Mouse (Mus musculus) heart, adult 2 months (tissue): Measurements from ENCODE around the gene Wdr41. TPM values are rescaled to one million over a fixed set of nuclear protein-coding genes. Genes with fewer than 3 reads are reported as not detected.

Source experiments
- DNase-seq, 2 experiments: peaks; one replicate each; pipeline ENCODE4 v3.0.0; 2021
- H3K27ac ChIP-seq: fragments of 200-600 bp; 2 replicates; pipeline ENCODE4 v1.8.1; 2022
- H3K27me3 ChIP-seq: fragments of 200-500 bp; 2 replicates; pipeline ENCODE4 v1.6.1; 2012; ENCODE audit warnings: mild to moderate bottlenecking, low read length, inconsistent platforms, mixed read lengths; ENCODE audit not compliant: control insufficient read depth, insufficient read depth
- H3K36me3 ChIP-seq: fragments of 200-500 bp; 2 replicates; pipeline ENCODE4 v1.6.1; 2012; ENCODE audit warnings: low read length, inconsistent platforms; ENCODE audit not compliant: control insufficient read depth, insufficient read depth
- H3K4me1 ChIP-seq: fragments of 200-500 bp; 2 replicates; pipeline ENCODE4 v1.6.1; 2011; ENCODE audit warnings: low read length; ENCODE audit not compliant: control insufficient read depth, insufficient read depth
- H3K4me3 ChIP-seq: fragments of 200-600 bp; 2 replicates; pipeline ENCODE4 v1.8.1; 2022
- H3K79me2 ChIP-seq: fragments of 200-500 bp; replicated peaks from 2 replicates; pipeline ENCODE4 v1.6.1; 2012; ENCODE audit warnings: mild to moderate bottlenecking, inconsistent platforms, low read length, moderate library complexity, mixed read lengths; ENCODE audit not compliant: control insufficient read depth, insufficient read depth
- H3K9ac ChIP-seq: fragments of 200-500 bp; 2 replicates; pipeline ENCODE4 v1.6.1; 2012; ENCODE audit warnings: low read depth, mild to moderate bottlenecking, control low read depth, inconsistent platforms, low read length, mixed read lengths
- CTCF ChIP-seq: fragments of 200-600 bp; IDR thresholded peaks from 2 replicates; pipeline ENCODE4 v1.8.1; 2022; ENCODE audit warnings: antibody characterized with exemption, mild to moderate bottlenecking, moderate library complexity
- EP300 ChIP-seq: fragments of 200-500 bp; IDR thresholded peaks from 2 replicates; pipeline ENCODE4 v1.6.1; 2011; ENCODE audit warnings: low read depth, low read length, control low read depth; ENCODE audit not compliant: insufficient read depth
- POLR2A ChIP-seq: fragments of 200-500 bp; IDR thresholded peaks from 2 replicates; pipeline ENCODE4 v1.6.1; 2011; ENCODE audit warnings: mild to moderate bottlenecking, low read depth, low read length, control low read depth; ENCODE audit not compliant: insufficient read depth
- WGBS: fragments of 180-500 bp; shearing (Covaris S2); methylation state at CpG from one replicate; pipeline ENCODE4 v1.1.7; 2018; 5-methylcytosine and 5-hydroxymethylcytosine counted together
- intact Hi-C: fragments of 180-260 bp; cut with DNase I; formaldehyde crosslinking; loops from one replicate; pipeline ENCODE4 v1.15.1; 2025
- polyA plus RNA-seq: library from polyadenylated mRNA; depleted of rRNA; stranded (reverse); fragments of >200 nt; gene quantifications from 2 replicates; pipeline ENCODE4 v1.2.3, GENCODE M21; 2012
- total RNA-seq, 2 experiments: library from RNA; stranded (reverse); gene quantifications; 2 replicates each; pipeline ENCODE4 v1.2.3; 2021

Gene Wdr41
- total and polyA plus RNA-seq, 3 experiments = 12.4 to 18.3 (median 16.7) TPM

GRCm38 (mm10) chr13:94957965-94958364 lies 18.2 kb upstream of the Wdr41 start:
- TF ChIP-seq EP300 (no peak), POLR2A (no peak), CTCF (peak; percentile 51)
- WGBS = 61% methylated on average over 1 of the region's 1 CpGs
- intact Hi-C loops = no loop called here

GRCm38 (mm10) chr13:94969992-94970553 lies 6.1 kb upstream of the Wdr41 start:
- Histone ChIP-seq H3K36me3 (no peaks in the 10 kb centered on the region), H3K4me3 (no peak overlapping the region), H3K27ac (no peak overlapping the region), H3K4me1 (no peaks in the 10 kb centered on the region), H3K79me2 (no peaks in the 10 kb centered on the region), H3K9ac (no peak overlapping the region), H3K27me3 (no peaks in the 10 kb centered on the region)
- 58% methylated on average over 9 of the region's 9 CpGs for WGBS
- no peak for DNase-seq
- TF ChIP-seq EP300 (no peak), CTCF (no peak), POLR2A (no peak)
- intact Hi-C loops = no loop called here

More at GRCm38 (mm10) chr13:94957965-94958364, 18.2 kb upstream of the Wdr41 start:
- Histone ChIP-seq H3K4me1 (no peaks in the 10 kb centered on the region), H3K27me3 (no peaks in the 10 kb centered on the region), H3K4me3 (no peak overlapping the region), H3K36me3 (no peaks in the 10 kb centered on the region), H3K79me2 (no peaks in the 10 kb centered on the region), H3K27ac (no peak overlapping the region), H3K9ac (no peak overlapping the region)
- no peak for DNase-seq

GRCm38 (mm10) chr13:94975828-94976218 lies 321 bp upstream of the Wdr41 start:
- Histone ChIP-seq H3K79me2 (no peaks in the 10 kb centered on the region), H3K27me3 (no peaks in the 10 kb centered on the region), H3K4me3 (peak overlapping the region; percentile 61), H3K27ac (peak overlapping the region; percentile 98), H3K9ac (peak overlapping the region; percentile 17; the same call in 1 of the 2 replicates), H3K4me1 (peaks cover 1% of the 10 kb centered on the region), H3K36me3 (no peaks in the 10 kb centered on the region)
- intact Hi-C loops = loop anchor here (5.0 kb wide), 1 partner anchor 371 kb away; no protein-coding TSS in a partner anchor
- 0 out of 2 replicates have a peak, but pooled peaks have one; percentile 6 for TF ChIP-seq POLR2A
- no peak for TF ChIP-seq CTCF
- WGBS = 20% methylated on average over 9 of the region's 9 CpGs
- no peak for DNase-seq

GRCm38 (mm10) chr13:94979081-94979480 lies 2.9 kb downstream of the Wdr41 start:
- TF ChIP-seq POLR2A (no peak), CTCF (no peak), EP300 (no peak)
- WGBS = 33% methylated on average over 7 of the region's 7 CpGs
- peaks cover 1% of the 10 kb centered on the region for H3K4me1 ChIP-seq
- no peak overlapping the region for H3K9ac ChIP-seq
- no peaks in the 10 kb centered on the region for H3K79me2 ChIP-seq
- DNase-seq = peak in 1 of 2 experiments; percentile 8
- H3K36me3 ChIP-seq = no peaks in the 10 kb centered on the region
- no peak overlapping the region for H3K4me3 ChIP-seq
- no peak overlapping the region for H3K27ac ChIP-seq
- no peaks in the 10 kb centered on the region for H3K27me3 ChIP-seq
- intact Hi-C loops = loop anchor here (5.0 kb wide), 1 partner anchor 368 kb away; no protein-coding TSS in a partner anchor

DNA sequence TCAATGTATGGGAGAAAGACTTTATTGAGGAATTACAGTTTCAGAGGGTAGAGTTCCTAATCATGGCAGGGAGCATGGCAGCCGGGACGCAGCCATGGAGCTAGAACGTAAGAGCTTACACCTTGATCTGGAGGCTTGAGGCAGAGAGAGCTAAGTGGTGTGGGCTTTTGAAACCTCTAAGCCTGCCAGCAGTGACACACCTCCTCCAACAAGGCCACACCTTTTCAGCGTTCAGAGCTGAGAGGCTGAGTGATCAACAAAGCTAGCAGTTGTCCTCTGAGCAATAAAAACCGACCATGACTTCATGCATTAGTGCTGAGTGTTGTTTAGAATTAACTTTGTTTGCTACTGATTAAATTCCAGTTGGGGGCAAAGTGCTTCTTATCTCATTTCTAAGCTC lies 14.4 kb downstream of the Wdr41 start:
- Histone ChIP-seq H3K27ac (no peak overlapping the region), H3K4me3 (no peak overlapping the region), H3K36me3 (no peaks in the 10 kb centered on the region), H3K27me3 (no peaks in the 10 kb centered on the region), H3K4me1 (no peaks in the 10 kb centered on the region), H3K9ac (no peak overlapping the region), H3K79me2 (no peaks in the 10 kb centered on the region)
- TF ChIP-seq CTCF (no peak), POLR2A (no peak), EP300 (no peak)
- 58% methylated on average over 5 of the region's 5 CpGs for WGBS
- no peak for DNase-seq
- intact Hi-C loops = no loop called here

DNA sequence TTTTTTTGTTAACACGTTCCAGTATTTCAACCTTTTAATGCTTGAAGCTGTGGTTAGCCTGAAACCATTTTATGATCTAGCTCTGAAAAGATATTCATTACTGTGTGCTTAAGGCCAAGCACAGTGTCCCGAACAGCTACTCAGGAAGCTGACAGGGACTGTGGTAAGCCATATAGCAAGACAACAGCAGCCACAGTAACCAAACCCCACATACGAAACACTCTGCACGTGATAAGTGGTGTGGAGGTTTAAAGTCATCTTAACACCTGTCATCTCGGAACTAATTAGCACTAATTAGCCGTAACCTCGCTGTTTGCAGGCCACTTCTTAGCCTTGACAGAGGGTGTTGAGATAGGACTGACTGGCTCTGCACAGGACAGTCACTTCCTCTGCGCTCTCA lies 31.1 kb downstream of the Wdr41 start:
- no peak for DNase-seq
- Histone ChIP-seq H3K27ac (no peak overlapping the region), H3K4me1 (no peaks in the 10 kb centered on the region; the same call in 1 of the 2 replicates), H3K4me3 (no peak overlapping the region), H3K79me2 (no peaks in the 10 kb centered on the region), H3K27me3 (no peaks in the 10 kb centered on the region), H3K36me3 (no peaks in the 10 kb centered on the region), H3K9ac (no peak overlapping the region)
- TF ChIP-seq EP300 = no peak
- TF ChIP-seq POLR2A = no peak
- TF ChIP-seq CTCF = no peak
- WGBS = 82% methylated on average over 8 of the region's 8 CpGs
- intact Hi-C loops = no loop called here
